Mouse (Mus musculus) embryonic facial prominence, embryonic 14.5 days (tissue): ENCODE results near the gene Rpain. TPM values are rescaled to one million over a fixed set of nuclear protein-coding genes. Genes with fewer than 3 reads are reported as not detected.

Experiments used
- ATAC-seq: fragments of 200-750 bp; cut with Nextera tagmentation; 2 replicates; pipeline ENCODE4 v1.8.0; 2017; ENCODE audit warnings: low read depth, moderate number of reproducible peaks, moderate TSS enrichment
- DNase-seq: peaks from one replicate; pipeline ENCODE4 v3.0.0-alpha.2; 2015; ENCODE audit warnings: low spot score
- H3K27ac ChIP-seq: fragments of 300-500 bp; sonication (generic); replicated peaks from 2 replicates; pipeline ENCODE4 v1.5.1; 2014; ENCODE audit warnings: low read depth, mild to moderate bottlenecking, low read length, moderate library complexity
- H3K27me3 ChIP-seq: fragments of 300-500 bp; sonication (generic); replicated peaks from 2 replicates; pipeline ENCODE4 v1.6.1; 2014; ENCODE audit warnings: low read length; ENCODE audit not compliant: control insufficient read depth, insufficient read depth
- H3K36me3 ChIP-seq: fragments of 300-500 bp; sonication (generic); 2 replicates; pipeline ENCODE4 v1.6.1; 2014; ENCODE audit warnings: low read length, mixed read lengths; ENCODE audit not compliant: control insufficient read depth, insufficient read depth
- H3K4me1 ChIP-seq: fragments of 300-500 bp; sonication (generic); 2 replicates; pipeline ENCODE4 v1.6.1; 2014; ENCODE audit warnings: antibody characterized with exemption, low read length; ENCODE audit not compliant: control insufficient read depth, insufficient read depth
- H3K4me2 ChIP-seq: fragments of 300-500 bp; sonication (generic); 2 replicates; pipeline ENCODE4 v1.6.1; 2014; ENCODE audit warnings: low read depth, mild to moderate bottlenecking, low read length, moderate library complexity, mixed read lengths
- H3K4me3 ChIP-seq: fragments of 300-500 bp; sonication (generic); 2 replicates; pipeline ENCODE4 v1.5.1; 2014; ENCODE audit warnings: low read depth, mild to moderate bottlenecking, low read length
- H3K9ac ChIP-seq: fragments of 300-500 bp; sonication (generic); 2 replicates; pipeline ENCODE4 v1.6.1; 2014; ENCODE audit warnings: low read depth, mild to moderate bottlenecking, low read length, moderate library complexity, mixed read lengths
- H3K9me3 ChIP-seq: fragments of 300-500 bp; sonication (generic); 2 replicates; pipeline ENCODE4 v1.6.1; 2016; ENCODE audit warnings: low read length; ENCODE audit not compliant: control insufficient read depth
- WGBS: fragments of 180-500 bp; shearing (Covaris S2); extraction: QIAGEN DNeasy Blood & Tissue Kit; methylation state at CpG from one replicate; pipeline ENCODE4 v1.1.7; 2014; 5-methylcytosine and 5-hydroxymethylcytosine counted together
- polyA plus RNA-seq: library from polyadenylated mRNA; unstranded; fragments of >200 nt; fragmentation: Nextera tagmentation; extraction: Ambion mirVana; gene quantifications from 2 replicates; pipeline ENCODE4 v1.2.1, GENCODE M21; 2014

Gene Rpain
- polyA plus RNA-seq, 1 experiment from 2014 or later, result 67.3 TPM

DNA sequence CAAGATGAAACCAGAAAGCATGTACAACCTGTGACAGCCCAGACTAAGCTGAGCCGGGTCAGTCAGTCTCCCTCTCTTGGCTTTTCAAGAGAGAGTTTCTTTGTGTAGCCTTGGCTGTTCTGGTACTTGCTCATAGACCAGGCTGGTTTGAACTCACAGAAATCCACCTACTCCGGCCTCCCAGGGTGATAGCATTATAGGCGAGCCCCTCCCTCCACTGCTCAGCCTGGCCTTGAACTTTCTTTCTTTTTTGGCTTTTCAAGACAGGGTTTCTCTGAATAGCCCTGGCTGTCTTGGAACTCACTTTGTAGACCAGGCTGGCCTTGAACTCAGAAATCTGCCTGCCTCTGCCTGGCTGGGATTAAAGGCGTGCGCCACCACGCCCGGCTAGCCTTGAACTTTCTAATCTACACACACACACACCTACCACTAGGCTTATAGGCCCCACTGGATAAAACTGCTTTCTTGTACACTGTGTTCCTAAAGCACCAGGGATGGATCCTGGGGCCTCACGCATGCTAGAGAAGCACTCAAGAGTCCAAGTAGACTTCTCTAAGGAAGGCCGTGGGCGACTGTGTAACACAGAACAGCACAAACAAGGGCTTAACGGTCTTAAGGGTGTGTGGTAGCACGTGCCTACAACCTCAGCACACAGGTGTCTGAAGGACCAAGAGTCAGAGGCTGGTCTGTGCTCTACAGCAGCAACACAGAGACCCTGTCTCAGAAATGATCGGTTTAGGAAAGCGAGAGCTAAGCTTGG, 10.9 kb downstream of the Rpain start:
- H3K4me1 ChIP-seq, result peaks cover 11% of the 10 kb centered on the region; the same call in 1 of the 2 replicates
- no peaks in the 10 kb centered on the region for H3K9me3 ChIP-seq
- H3K27me3 ChIP-seq, result no peaks in the 10 kb centered on the region
- H3K36me3 ChIP-seq, result peaks cover 64% of the 10 kb centered on the region
- H3K27ac ChIP-seq, result no peak overlapping the region
- no peak for ATAC-seq
- no peak for DNase-seq
- H3K4me3 ChIP-seq, result peak overlapping the region; percentile 99; the same call in 1 of the 2 replicates
- H3K4me2 ChIP-seq, result peak overlapping the region; percentile 80; the same call in 1 of the 2 replicates
- 93% methylated on average over 14 of the region's 14 CpGs for WGBS
- 0 out of 2 replicates have a peak overlapping the region, but pooled peaks have one; percentile 3 for H3K9ac ChIP-seq

DNA sequence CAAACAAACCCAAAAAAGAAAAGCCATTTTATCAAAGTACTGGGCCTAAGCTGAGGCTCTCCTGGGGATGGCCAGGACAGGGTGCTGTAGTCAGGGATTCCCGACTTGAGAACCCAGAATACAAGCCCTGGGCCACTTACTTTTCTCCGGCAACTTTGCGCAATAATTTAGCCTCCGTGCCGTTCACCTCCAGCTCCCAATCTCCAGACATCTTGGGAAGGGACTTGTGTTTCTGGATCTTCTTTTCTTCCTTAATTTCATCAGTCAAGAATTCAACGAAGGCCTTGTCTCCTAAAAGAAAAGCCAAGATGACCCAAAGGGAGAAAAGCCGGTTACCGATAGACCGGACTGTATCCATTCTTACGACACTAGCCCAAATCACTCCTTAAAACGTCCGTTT, 12.0 kb downstream of the Rpain start:
- H3K27me3 ChIP-seq, result no peaks in the 10 kb centered on the region
- H3K9me3 ChIP-seq, result no peaks in the 10 kb centered on the region
- peak overlapping the region; percentile 80 for H3K4me2 ChIP-seq
- H3K27ac ChIP-seq, result no peak overlapping the region
- no peak for ATAC-seq
- peak overlapping the region; percentile 94 for H3K9ac ChIP-seq
- 8% methylated on average over 12 of the region's 12 CpGs for WGBS
- H3K36me3 ChIP-seq, result peaks cover 64% of the 10 kb centered on the region
- no peak for DNase-seq
- peak overlapping the region; percentile 99 for H3K4me3 ChIP-seq
- peaks cover 11% of the 10 kb centered on the region; the same call in 1 of the 2 replicates for H3K4me1 ChIP-seq

DNA sequence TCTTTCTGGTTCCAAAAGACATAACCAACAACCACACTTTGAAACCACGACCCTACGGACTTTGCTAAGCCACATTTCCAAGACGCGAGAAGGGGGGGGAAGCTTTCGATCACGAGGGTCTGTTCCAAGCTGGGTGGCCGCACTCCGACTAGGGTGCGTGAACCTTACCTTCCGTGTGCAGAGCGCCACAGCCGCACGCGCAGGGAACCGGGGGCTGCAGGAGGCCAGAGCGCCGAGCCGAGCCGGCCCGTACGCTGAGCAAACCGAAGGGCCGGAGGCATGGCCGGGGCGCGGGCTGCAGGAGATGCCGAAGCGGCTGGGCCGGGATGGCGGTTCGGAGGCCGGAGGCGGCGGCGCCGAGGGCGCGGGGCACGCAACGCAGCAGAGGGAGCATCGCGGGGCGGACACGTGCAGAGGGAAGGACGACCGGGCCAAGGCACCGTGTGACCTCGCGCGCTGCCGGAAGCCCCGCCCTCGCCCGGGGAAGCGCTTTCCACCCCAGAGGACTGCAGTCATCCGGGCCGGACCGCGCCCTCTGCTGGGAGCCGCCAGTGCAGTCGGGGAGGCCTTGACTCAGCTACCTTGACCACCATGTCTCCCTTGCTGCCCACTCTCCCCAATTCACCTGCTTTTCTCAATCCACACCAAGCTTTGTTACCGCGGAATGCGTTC, 12.7 kb downstream of the Rpain start, which contains the start of gene C1qbp:
TSS of gene C1qbp (minus strand) at position 470 of the 672 bp plus-strand sequence.
- under 1% methylated on average over 37 of the region's 64 CpGs for WGBS
- H3K36me3 ChIP-seq, result peaks cover 64% of the 10 kb centered on the region
- ATAC-seq, result peak; percentile 98

DNA sequence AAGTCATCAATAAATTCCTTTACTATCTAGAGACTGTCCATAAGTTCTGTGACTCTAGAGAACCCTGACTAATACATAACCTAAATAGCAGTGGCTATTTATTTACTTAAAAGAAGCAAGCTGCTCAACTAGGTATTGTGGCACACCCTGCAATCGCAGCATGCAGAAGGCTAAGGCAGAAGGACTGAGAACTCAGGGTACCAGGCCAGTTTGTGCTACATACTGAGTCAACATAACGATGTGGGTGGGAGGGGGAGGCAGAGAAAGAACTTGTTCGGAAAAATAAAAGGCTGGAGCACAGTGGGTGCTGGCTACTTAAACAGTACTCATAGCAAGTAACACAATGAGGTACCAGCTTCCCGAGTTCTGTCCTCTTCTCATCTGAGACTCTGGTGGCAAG, 31.2 kb downstream of the Rpain start:
- Histone ChIP-seq H3K9ac (no peak overlapping the region), H3K9me3 (no peaks in the 10 kb centered on the region), H3K27ac (no peak overlapping the region), H3K27me3 (no peaks in the 10 kb centered on the region), H3K4me2 (no peak overlapping the region), H3K36me3 (peaks cover 42% of the 10 kb centered on the region), H3K4me3 (no peak overlapping the region), H3K4me1 (peaks cover 13% of the 10 kb centered on the region)
- no peak for ATAC-seq
- WGBS, result 93% methylated on average over 4 of the region's 4 CpGs
- DNase-seq, result no peak

More for the DNA sequence above, 12.7 kb downstream of the Rpain start, which contains the start of gene C1qbp:
- peak; percentile 92 for DNase-seq
- peak within 1 kb of the TSS; percentile 80 for H3K4me2 ChIP-seq
- H3K27ac ChIP-seq, result no peak within 1 kb of the TSS; the same call in 1 of the 2 replicates
- peak within 1 kb of the TSS; percentile 99 for H3K4me3 ChIP-seq
- no peaks in the 10 kb centered on the region for H3K9me3 ChIP-seq
- peaks cover 11% of the 10 kb centered on the region; the same call in 1 of the 2 replicates for H3K4me1 ChIP-seq
- H3K9ac ChIP-seq, result peak within 1 kb of the TSS; percentile 94
- H3K27me3 ChIP-seq, result no peaks in the 10 kb centered on the region

DNA sequence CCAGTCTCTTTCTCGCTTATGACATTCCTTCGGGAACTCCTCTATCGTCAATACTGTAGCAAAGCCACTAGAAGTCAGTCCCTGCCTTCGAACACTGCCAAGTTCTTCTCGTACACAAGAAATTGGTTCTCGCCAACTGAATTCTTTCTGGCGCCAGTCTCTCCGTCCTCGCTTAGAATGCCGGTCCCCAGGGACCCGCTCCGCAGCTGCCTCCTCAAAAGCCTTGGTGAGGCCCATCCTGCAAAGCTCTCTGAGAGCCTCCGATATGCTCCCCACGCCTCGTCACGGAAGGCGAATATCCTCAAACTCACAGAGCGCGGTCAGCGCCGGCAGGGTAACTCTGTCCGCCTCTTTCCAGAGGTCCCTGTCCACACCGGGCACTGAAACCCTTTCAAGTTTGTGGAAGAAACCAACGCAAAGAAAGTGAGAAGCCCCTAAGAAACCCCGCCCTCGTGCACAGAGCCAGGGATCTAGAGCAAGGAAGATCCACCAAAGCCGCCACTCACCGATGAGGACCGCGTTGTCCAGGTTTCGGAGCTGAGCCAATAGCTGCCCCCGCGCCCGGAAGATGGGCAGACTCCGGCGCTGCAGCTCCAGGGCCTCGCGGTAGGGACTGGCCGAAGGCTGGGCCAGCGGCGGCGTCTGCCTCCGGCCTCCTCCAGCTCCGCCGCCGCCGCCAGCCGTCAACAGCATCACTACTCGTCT, 33.8 kb downstream of the Rpain start:
- peak overlapping the region; percentile 54 for H3K27ac ChIP-seq
- peaks cover 23% of the 10 kb centered on the region for H3K36me3 ChIP-seq
- peak; percentile 76 for ATAC-seq
- no peaks in the 10 kb centered on the region for H3K9me3 ChIP-seq
- H3K27me3 ChIP-seq, result no peaks in the 10 kb centered on the region
- peak overlapping the region; percentile 69 for H3K4me2 ChIP-seq
- peak overlapping the region; percentile 96 for H3K4me3 ChIP-seq
- H3K9ac ChIP-seq, result peak overlapping the region; percentile 74
- DNase-seq, result peak; percentile 76
- under 1% methylated on average over 39 of the region's 49 CpGs for WGBS
- peaks cover 13% of the 10 kb centered on the region for H3K4me1 ChIP-seq

DNA sequence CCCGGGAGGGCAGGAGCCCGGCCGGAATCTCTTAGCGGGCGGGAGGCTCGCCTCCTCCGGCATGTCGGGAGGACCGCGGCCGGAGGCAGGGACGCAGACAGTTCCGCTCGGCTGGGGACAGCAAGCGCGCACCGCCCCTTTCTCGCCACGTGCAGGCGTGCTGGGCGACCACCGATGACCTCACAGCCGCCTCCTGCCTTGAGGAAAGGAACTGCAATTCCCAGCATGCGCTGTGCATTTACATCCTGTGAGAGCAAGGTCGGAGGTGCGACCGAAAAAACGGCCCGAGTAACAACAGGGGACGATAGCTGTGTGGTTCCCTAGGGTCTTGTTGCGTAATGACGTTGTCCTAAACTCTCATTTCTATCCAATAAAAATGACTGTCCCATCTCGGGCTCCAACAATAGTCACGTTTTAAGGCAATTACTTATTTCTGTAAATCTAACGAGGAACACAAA, 34.3 kb downstream of the Rpain start, which contains the start of gene Dhx33:
TSS of gene Dhx33 (minus strand) at position 122 of the 458 bp plus-strand sequence.
- H3K27ac ChIP-seq, result peak within 1 kb of the TSS; percentile 68
- H3K36me3 ChIP-seq, result peaks cover 21% of the 10 kb centered on the region
- H3K4me3 ChIP-seq, result peak within 1 kb of the TSS; percentile 96
- peak within 1 kb of the TSS; percentile 74 for H3K9ac ChIP-seq
- H3K9me3 ChIP-seq, result no peaks in the 10 kb centered on the region
- peaks cover 13% of the 10 kb centered on the region for H3K4me1 ChIP-seq
- ATAC-seq (peak; percentile 98), DNase-seq (peak; percentile 100)
- H3K4me2 ChIP-seq, result peak within 1 kb of the TSS; percentile 69
- H3K27me3 ChIP-seq, result no peaks in the 10 kb centered on the region
- under 1% methylated on average over 27 of the region's 35 CpGs for WGBS

DNA sequence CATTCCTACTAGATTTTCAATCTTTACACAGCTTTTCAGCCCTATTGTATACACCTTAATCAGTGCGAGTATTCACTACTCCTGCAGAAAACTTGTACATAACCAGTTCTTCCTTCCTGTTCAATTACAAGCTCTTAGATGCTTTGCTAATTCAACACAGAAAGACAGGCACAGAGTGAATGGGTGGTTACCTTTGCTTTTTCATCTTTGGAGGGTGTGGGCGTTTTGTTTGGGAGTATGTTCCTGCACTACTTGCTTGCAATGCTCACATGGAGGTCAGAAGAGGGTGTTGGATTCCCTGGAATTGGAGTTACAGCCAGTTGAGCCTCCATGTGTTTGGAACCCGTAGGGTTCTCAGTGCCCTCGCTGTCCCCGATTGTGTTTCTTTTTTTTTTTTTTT, 35.0 kb downstream of the Rpain start:
- ATAC-seq (no peak), DNase-seq (no peak)
- 59% methylated on average over 5 of the region's 5 CpGs for WGBS
- 0 out of 2 replicates have a peak overlapping the region, but pooled peaks have one; percentile 45 for H3K9ac ChIP-seq
- H3K4me2 ChIP-seq, result peak overlapping the region; percentile 54
- peaks cover 13% of the 10 kb centered on the region for H3K4me1 ChIP-seq
- peak overlapping the region; percentile 68 for H3K27ac ChIP-seq
- H3K4me3 ChIP-seq, result peak overlapping the region; percentile 96
- H3K27me3 ChIP-seq, result no peaks in the 10 kb centered on the region
- peaks cover 21% of the 10 kb centered on the region for H3K36me3 ChIP-seq
- no peaks in the 10 kb centered on the region for H3K9me3 ChIP-seq

DNA sequence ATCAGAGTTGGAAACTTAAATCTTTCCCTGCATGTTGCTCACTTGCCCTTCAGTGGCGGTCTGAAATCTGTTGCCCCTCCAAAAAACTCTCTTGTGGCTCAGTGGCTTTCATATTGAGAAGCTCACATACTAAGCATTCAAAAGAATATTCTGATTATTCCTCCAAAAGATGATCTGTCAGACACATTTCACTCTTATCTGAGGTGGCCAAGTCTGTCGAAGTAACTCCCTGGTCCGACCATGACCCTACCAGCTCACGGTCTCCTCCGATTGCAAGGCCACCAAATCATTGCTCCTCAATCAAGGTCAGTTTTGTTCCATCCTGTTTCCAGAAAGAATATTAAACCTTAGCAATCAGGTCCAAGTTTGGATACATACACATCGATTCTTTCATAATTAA, 37.0 kb downstream of the Rpain start:
- no peaks in the 10 kb centered on the region for H3K9me3 ChIP-seq
- no peak overlapping the region for H3K27ac ChIP-seq
- DNase-seq, result no peak
- peaks cover 35% of the 10 kb centered on the region for H3K36me3 ChIP-seq
- peaks cover 13% of the 10 kb centered on the region for H3K4me1 ChIP-seq
- no peaks in the 10 kb centered on the region for H3K27me3 ChIP-seq
- no peak overlapping the region for H3K9ac ChIP-seq
- no peak overlapping the region for H3K4me3 ChIP-seq
- 94% methylated on average over 6 of the region's 6 CpGs for WGBS
- no peak overlapping the region for H3K4me2 ChIP-seq
- no peak for ATAC-seq
